Mouse (Mus musculus) gastrocnemius, postnatal 14 days (tissue): ENCODE measurements around the gene Rpl18a. TPM values are rescaled to one million over a fixed set of nuclear protein-coding genes. Genes with fewer than 3 reads are reported as not detected.
A peak's percentile ranks its signal among the peaks of the same experiment; 100 is the strongest.

Source experiments
- DNase-seq: peaks from one replicate; pipeline ENCODE4 v3.0.0; 2021; ENCODE audit warnings: mixed read lengths
- intact Hi-C: fragments of 180-260 bp; cut with DNase I; formaldehyde crosslinking; loops from one replicate; pipeline ENCODE4 v1.15.1; 2025; ENCODE audit warnings: low total_unique reads
- long read RNA-seq, 2 experiments: library from polyadenylated mRNA; stranded (forward); transcript quantifications; one replicate each; pipeline ENCODE4 v2.0.0; 2021
- total RNA-seq, 2 experiments: library from RNA; stranded (reverse); gene quantifications; 2 replicates each; pipeline ENCODE4 v1.2.3; 2021

The Rpl18a gene
- total RNA-seq = 1,000 to 10,000 TPM; 1,213 to 1,382 TPM
- long read RNA-seq, experiment 1, transcript Rpl18a-201 (5 exons, 1,260 nt) = major isoform, 293 of 1,367 reads
- long read RNA-seq, experiment 1, partial matches to known transcripts = 1,072 of 1,367 reads
- long read RNA-seq, experiment 1, other reads (novel, unspliced or antisense) = 2 of 1,367 reads
- long read RNA-seq, experiment 2, transcript Rpl18a-201 (5 exons, 1,260 nt) = major isoform, 335 of 1,651 reads
- long read RNA-seq, experiment 2, partial matches to known transcripts = 1,311 of 1,651 reads
- long read RNA-seq, experiment 2, other reads (novel, unspliced or antisense) = 3 of 1,651 reads

GRCm38 (mm10) chr8:70897021-70897680 lies at the start of gene Rpl18a:
Gene Rpl18a, minus strand, starts transcription at chr8:70897412.
- DNase-seq = peak; percentile 93
- intact Hi-C loops = no loop called here

GRCm38 (mm10) chr8:70943187-70943586 lies 46.0 kb upstream of the Rpl18a start:
- intact Hi-C loops = no loop called here

GRCm38 (mm10) chr8:70941478-70941877 lies 44.3 kb upstream of the Rpl18a start:
- intact Hi-C loops = no loop called here
- DNase-seq = no peak

More at GRCm38 (mm10) chr8:70943187-70943586, 46.0 kb upstream of the Rpl18a start:
- DNase-seq = no peak

GRCm38 (mm10) chr8:70937200-70937599 lies 40.0 kb upstream of the Rpl18a start:
- DNase-seq = no peak
- intact Hi-C loops = no loop called here

- no peak for DNase-seq
- intact Hi-C loops = no loop called here
These were observed 37.6 kb upstream of the Rpl18a start for GRCm38 (mm10) chr8:70934786-70935185.

- no peak for DNase-seq
- intact Hi-C loops = no loop called here
These were observed 35.8 kb upstream of the Rpl18a start for GRCm38 (mm10) chr8:70933036-70933435.

GRCm38 (mm10) chr8:70931731-70932130 lies 34.5 kb upstream of the Rpl18a start:
- intact Hi-C loops = no loop called here

GRCm38 (mm10) chr8:70928778-70929322 lies 31.6 kb upstream of the Rpl18a start:
- DNase-seq = no peak
- intact Hi-C loops = no loop called here

More at GRCm38 (mm10) chr8:70931731-70932130, 34.5 kb upstream of the Rpl18a start:
- DNase-seq = no peak

GRCm38 (mm10) chr8:70928096-70928495 lies 30.9 kb upstream of the Rpl18a start:
- peak; percentile 57 for DNase-seq
- intact Hi-C loops = no loop called here

- intact Hi-C loops = no loop called here
- DNase-seq = no peak
These were observed 29.2 kb upstream of the Rpl18a start for GRCm38 (mm10) chr8:70926396-70926795.

GRCm38 (mm10) chr8:70925754-70926153 lies 28.5 kb upstream of the Rpl18a start:
- intact Hi-C loops = no loop called here
- no peak for DNase-seq

- no peak for DNase-seq
- intact Hi-C loops = no loop called here
These were observed 26.9 kb upstream of the Rpl18a start for GRCm38 (mm10) chr8:70924151-70924550.

- no peak for DNase-seq
- intact Hi-C loops = no loop called here
These were observed 23.1 kb upstream of the Rpl18a start for GRCm38 (mm10) chr8:70920049-70920922.

GRCm38 (mm10) chr8:70914704-70915103 lies 17.5 kb upstream of the Rpl18a start:
- no peak for DNase-seq
- intact Hi-C loops = no loop called here

GRCm38 (mm10) chr8:70913523-70913922 lies 16.3 kb upstream of the Rpl18a start:
- intact Hi-C loops = no loop called here
- no peak for DNase-seq

- peak; percentile 50 for DNase-seq
- intact Hi-C loops = no loop called here
These were observed 15.7 kb upstream of the Rpl18a start for GRCm38 (mm10) chr8:70912955-70913354.

- DNase-seq = no peak
- intact Hi-C loops = no loop called here
These were observed 14.4 kb upstream of the Rpl18a start for GRCm38 (mm10) chr8:70911596-70911995.

- DNase-seq = no peak
- intact Hi-C loops = no loop called here
These were observed 10.3 kb upstream of the Rpl18a start for GRCm38 (mm10) chr8:70907518-70907917.

GRCm38 (mm10) chr8:70905831-70906736 lies 8.9 kb upstream of the Rpl18a start, which contains the start of gene Map1s:
Gene Map1s, plus strand, starts transcription at chr8:70905932.
- intact Hi-C loops = no loop called here
- peak; percentile 74 for DNase-seq
